Mouse (Mus musculus): ENCODE measurements around the gene Lrp6. TPM values are rescaled to one million over a fixed set of nuclear protein-coding genes. Genes with fewer than 3 reads are reported as not detected.

Gene Lrp6
- polyA plus RNA-seq, 1 experiment from 2014 or later, result 20.6 TPM

DNA sequence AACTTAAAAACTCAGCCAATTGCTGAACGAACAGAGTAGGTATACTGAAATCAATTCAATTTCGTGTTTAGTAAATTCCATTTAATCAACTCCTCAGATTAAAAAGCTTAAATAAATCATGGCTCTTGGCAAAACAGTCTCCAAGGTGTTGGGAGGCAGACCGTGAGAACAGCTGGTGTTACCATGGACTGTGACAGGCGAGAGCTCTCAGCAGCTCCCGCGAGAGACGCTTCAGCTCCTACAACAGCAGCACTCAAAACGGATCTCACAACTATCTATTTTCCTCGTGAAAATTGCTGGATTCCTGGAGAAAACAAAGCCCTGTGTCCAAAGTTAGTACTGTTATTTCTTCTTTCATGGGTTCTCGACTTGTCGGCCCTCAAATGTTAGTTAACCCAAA lies 116.8 kb downstream of the Lrp6 start:
- 66% methylated on average over 11 of the region's 11 CpGs for WGBS (ENCODE audit: insufficient replicate concordance)

DNA sequence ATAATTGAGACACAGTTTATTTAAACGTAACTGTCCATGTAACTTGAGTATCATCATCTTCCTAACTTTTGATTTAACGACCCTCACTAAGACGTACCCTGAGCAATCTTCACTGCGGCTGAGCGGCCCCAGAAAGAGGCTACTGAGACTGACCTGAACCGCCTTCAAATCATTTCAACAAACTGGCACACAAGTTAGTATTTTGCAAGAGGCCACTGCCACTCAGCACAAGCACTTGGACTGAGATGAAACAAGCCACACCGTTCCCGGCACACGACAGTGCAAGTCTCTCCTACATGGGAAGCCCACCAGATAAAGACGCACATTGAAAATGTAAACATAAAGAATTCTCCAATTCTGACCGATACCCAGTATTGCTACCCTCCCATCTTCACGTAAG lies 118.3 kb downstream of the Lrp6 start:
- 0 out of 2 replicates have a peak, but pooled peaks cover 3% of the 10 kb centered on the region for H3K4me1 ChIP-seq (ENCODE audit: control insufficient read depth, insufficient read depth, low read length)
- no peaks in the 10 kb centered on the region for H3K27me3 ChIP-seq (ENCODE audit: control insufficient read depth, insufficient read depth, low read length)
- ATAC-seq (replicated peaks; ENCODE audit: insufficient number of reproducible peaks, low FRiP score, low TSS enrichment), result no peak
- H3K4me2 ChIP-seq, result no peak overlapping the region
- H3K9ac ChIP-seq (ENCODE audit: low read depth, low read length), result no peak overlapping the region
- peaks cover 4% of the 10 kb centered on the region; the same call in 1 of the 2 replicates for H3K9me3 ChIP-seq (replicated peaks; ENCODE audit: control insufficient read depth, low read length)
- H3K36me3 ChIP-seq (ENCODE audit: control insufficient read depth, insufficient read depth, low read length), result peaks cover 26% of the 10 kb centered on the region
- H3K4me3 ChIP-seq (ENCODE audit: low read depth, low read length), result no peak overlapping the region
- WGBS (ENCODE audit: insufficient replicate concordance), result 90% methylated on average over 12 of the region's 12 CpGs
- no peak overlapping the region for H3K27ac ChIP-seq (ENCODE audit: low read depth, low read length)

More for the DNA sequence above, 116.8 kb downstream of the Lrp6 start:
- no peaks in the 10 kb centered on the region for H3K27me3 ChIP-seq (ENCODE audit: control insufficient read depth, insufficient read depth, low read length)
- no peak overlapping the region for H3K27ac ChIP-seq (ENCODE audit: low read depth, low read length)
- H3K9me3 ChIP-seq (replicated peaks; ENCODE audit: control insufficient read depth, low read length), result peaks cover 3% of the 10 kb centered on the region; the same call in 1 of the 2 replicates
- no peak overlapping the region for H3K9ac ChIP-seq (ENCODE audit: low read depth, low read length)
- ATAC-seq (replicated peaks; ENCODE audit: insufficient number of reproducible peaks, low FRiP score, low TSS enrichment), result no peak
- H3K36me3 ChIP-seq (ENCODE audit: control insufficient read depth, insufficient read depth, low read length), result peaks cover 32% of the 10 kb centered on the region
- H3K4me3 ChIP-seq (ENCODE audit: low read depth, low read length), result no peak overlapping the region
- no peak overlapping the region for H3K4me2 ChIP-seq
- no peaks in the 10 kb centered on the region for H3K4me1 ChIP-seq (ENCODE audit: control insufficient read depth, insufficient read depth, low read length)

DNA sequence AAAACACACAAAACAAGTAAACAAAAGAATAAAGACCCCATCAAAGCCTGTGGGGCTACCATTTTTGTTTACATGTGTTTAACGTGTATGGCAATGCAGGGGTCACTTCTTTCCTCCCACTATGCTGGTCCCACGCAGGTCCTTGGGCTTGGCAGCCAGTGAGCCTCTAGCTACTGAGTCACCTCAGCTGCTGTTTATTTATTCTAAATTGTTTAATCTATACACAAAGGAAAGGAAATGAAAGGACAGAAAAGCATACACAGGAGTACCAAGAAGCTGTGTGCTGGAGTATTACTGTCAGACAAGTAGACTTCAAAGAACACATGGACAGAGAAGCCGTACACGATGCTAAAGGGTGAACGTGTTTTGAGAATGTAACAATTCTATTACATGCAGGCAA lies 122.8 kb downstream of the Lrp6 start:
- H3K27ac ChIP-seq (ENCODE audit: low read depth, low read length), result no peak overlapping the region
- no peak overlapping the region for H3K9ac ChIP-seq (ENCODE audit: low read depth, low read length)
- no peak for ATAC-seq (replicated peaks; ENCODE audit: insufficient number of reproducible peaks, low FRiP score, low TSS enrichment)
- no peak overlapping the region for H3K4me3 ChIP-seq (ENCODE audit: low read depth, low read length)
- 78% methylated on average over 5 of the region's 5 CpGs for WGBS (ENCODE audit: insufficient replicate concordance)
- H3K4me2 ChIP-seq, result no peak overlapping the region
- H3K4me1 ChIP-seq (ENCODE audit: control insufficient read depth, insufficient read depth, low read length), result peaks cover 7% of the 10 kb centered on the region; the same call in 1 of the 2 replicates
- H3K36me3 ChIP-seq (ENCODE audit: control insufficient read depth, insufficient read depth, low read length), result peaks cover 7% of the 10 kb centered on the region
- H3K9me3 ChIP-seq (replicated peaks; ENCODE audit: control insufficient read depth, low read length), result peaks cover 4% of the 10 kb centered on the region; the same call in 1 of the 2 replicates
- no peaks in the 10 kb centered on the region for H3K27me3 ChIP-seq (ENCODE audit: control insufficient read depth, insufficient read depth, low read length)

DNA sequence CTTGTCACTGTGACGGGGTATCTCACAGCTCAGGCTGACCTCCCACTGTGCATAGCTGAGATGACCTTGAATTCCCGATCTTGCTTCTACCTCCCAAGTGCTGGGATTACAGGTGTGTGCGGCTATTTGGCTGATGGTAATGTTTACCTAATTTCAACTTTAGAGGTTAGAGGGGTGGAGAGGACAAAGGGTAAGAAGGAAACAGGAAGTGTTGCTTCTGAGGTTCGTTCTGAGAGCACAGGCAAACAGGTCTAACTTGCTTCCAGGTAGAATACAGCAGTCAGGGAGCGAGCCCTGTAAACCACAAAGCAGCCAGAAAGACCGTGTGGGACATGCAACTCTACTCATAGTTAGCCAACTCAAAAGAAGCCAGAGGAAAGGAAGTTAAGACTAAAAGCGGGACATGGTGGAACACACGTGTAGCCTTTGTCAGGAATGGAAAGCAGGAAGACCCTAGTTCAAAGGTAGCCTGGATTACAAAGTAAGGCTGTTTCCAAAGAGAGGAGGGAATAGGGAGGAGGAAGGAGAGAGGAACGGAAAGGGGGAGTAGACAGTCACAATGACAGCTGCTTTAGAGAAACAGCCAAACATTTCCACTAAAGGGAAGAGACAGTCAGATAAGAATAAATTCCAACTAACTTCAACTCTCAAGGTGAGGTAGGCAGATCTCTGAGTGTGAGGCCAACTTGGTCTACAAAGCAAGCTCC lies 123.4 kb downstream of the Lrp6 start:
- no peak overlapping the region for H3K4me3 ChIP-seq (ENCODE audit: low read depth, low read length)
- H3K4me2 ChIP-seq, result no peak overlapping the region
- ATAC-seq (replicated peaks; ENCODE audit: insufficient number of reproducible peaks, low FRiP score, low TSS enrichment), result no peak
- no peak overlapping the region for H3K9ac ChIP-seq (ENCODE audit: low read depth, low read length)
- peaks cover 4% of the 10 kb centered on the region; the same call in 1 of the 2 replicates for H3K9me3 ChIP-seq (replicated peaks; ENCODE audit: control insufficient read depth, low read length)
- H3K27ac ChIP-seq (ENCODE audit: low read depth, low read length), result no peak overlapping the region
- WGBS (ENCODE audit: insufficient replicate concordance), result 72% methylated on average over 9 of the region's 9 CpGs
- peaks cover 7% of the 10 kb centered on the region for H3K36me3 ChIP-seq (ENCODE audit: control insufficient read depth, insufficient read depth, low read length)
- H3K4me1 ChIP-seq (ENCODE audit: control insufficient read depth, insufficient read depth, low read length), result peaks cover 7% of the 10 kb centered on the region; the same call in 1 of the 2 replicates
- no peaks in the 10 kb centered on the region for H3K27me3 ChIP-seq (ENCODE audit: control insufficient read depth, insufficient read depth, low read length)

DNA sequence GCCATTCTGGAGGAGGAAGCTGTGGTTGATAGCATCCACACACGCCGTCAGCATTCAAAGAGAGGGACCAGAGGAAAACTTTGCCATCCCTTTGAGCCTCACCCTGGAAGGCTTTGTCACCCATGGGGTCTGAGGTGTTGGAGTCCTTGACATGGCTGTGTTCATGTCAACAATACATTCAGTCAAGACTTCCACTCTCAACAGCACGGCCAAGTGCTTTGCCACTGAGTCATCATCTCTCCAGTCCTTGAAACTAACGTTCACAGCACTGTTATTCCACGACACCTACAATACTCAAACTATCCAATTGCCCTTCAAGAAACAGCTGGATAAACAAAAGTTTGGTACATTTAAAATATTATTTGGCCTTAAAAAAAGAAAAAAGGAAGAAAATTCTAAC lies 124.5 kb downstream of the Lrp6 start:
- Histone ChIP-seq H3K9me3 (replicated peaks; ENCODE audit: control insufficient read depth, low read length) (peaks cover 4% of the 10 kb centered on the region; the same call in 1 of the 2 replicates), H3K9ac (ENCODE audit: low read depth, low read length) (no peak overlapping the region), H3K27me3 (ENCODE audit: control insufficient read depth, insufficient read depth, low read length) (no peaks in the 10 kb centered on the region), H3K4me2 (no peak overlapping the region), H3K4me3 (ENCODE audit: low read depth, low read length) (no peak overlapping the region), H3K4me1 (ENCODE audit: control insufficient read depth, insufficient read depth, low read length) (peaks cover 7% of the 10 kb centered on the region; the same call in 1 of the 2 replicates), H3K27ac (ENCODE audit: low read depth, low read length) (no peak overlapping the region), H3K36me3 (ENCODE audit: control insufficient read depth, insufficient read depth, low read length) (peaks cover 7% of the 10 kb centered on the region)
- ATAC-seq (replicated peaks; ENCODE audit: insufficient number of reproducible peaks, low FRiP score, low TSS enrichment), result no peak
- 60% methylated on average over 5 of the region's 5 CpGs for WGBS (ENCODE audit: insufficient replicate concordance)

DNA sequence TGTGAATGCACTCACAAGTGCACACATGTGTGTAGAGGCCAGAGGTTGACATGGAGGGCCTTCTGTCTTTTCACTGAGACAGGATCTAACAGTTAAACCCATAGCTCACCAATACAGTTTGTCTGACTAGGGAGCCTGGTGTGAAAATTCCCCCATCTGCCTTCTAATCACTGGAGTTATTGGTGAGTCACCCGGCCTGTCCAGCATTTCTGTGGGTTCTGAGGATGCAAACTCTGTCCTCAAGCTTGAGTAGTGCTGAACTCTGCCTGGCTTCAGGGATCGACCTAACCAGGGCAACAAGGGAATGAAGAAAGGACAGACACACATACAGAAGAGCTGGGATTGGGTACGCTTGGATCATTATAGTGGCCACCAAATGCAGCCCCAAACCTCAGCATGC lies 125.0 kb downstream of the Lrp6 start:
- ATAC-seq (replicated peaks; ENCODE audit: insufficient number of reproducible peaks, low FRiP score, low TSS enrichment), result no peak
- peaks cover 7% of the 10 kb centered on the region for H3K36me3 ChIP-seq (ENCODE audit: control insufficient read depth, insufficient read depth, low read length)
- H3K27me3 ChIP-seq (ENCODE audit: control insufficient read depth, insufficient read depth, low read length), result no peaks in the 10 kb centered on the region
- H3K4me1 ChIP-seq (ENCODE audit: control insufficient read depth, insufficient read depth, low read length), result peaks cover 7% of the 10 kb centered on the region; the same call in 1 of the 2 replicates
- no peak overlapping the region for H3K27ac ChIP-seq (ENCODE audit: low read depth, low read length)
- WGBS (ENCODE audit: insufficient replicate concordance), result 66% methylated on average over 3 of the region's 3 CpGs
- no peak overlapping the region for H3K4me2 ChIP-seq
- no peak overlapping the region for H3K9ac ChIP-seq (ENCODE audit: low read depth, low read length)
- H3K4me3 ChIP-seq (ENCODE audit: low read depth, low read length), result no peak overlapping the region
- H3K9me3 ChIP-seq (replicated peaks; ENCODE audit: control insufficient read depth, low read length), result peaks cover 4% of the 10 kb centered on the region; the same call in 1 of the 2 replicates

DNA sequence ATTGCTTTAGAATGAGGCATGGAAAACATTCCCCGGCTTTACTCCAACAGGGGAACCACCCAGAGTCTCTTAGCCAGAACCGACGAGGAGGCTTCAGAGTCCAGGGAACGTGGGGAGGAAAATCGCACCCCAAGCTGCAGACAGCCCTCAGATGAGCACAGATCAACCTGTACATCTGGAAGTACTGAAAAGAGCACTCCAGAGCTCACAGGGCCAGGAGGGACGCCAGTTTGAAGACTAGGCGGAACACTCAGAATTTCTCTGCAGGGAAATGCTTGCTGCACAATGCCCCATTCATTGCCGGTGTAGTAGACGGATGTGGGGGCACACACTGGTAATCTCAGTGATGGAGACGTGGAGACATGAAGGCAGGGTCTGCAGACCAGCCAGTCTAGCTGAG lies 126.7 kb downstream of the Lrp6 start:
- Histone ChIP-seq H3K4me2 (peak overlapping the region; percentile 58), H3K27ac (ENCODE audit: low read depth, low read length) (peak overlapping the region; percentile 62), H3K4me3 (ENCODE audit: low read depth, low read length) (0 out of 2 replicates have a peak overlapping the region, but pooled peaks have one; percentile 18), H3K4me1 (ENCODE audit: control insufficient read depth, insufficient read depth, low read length) (peaks cover 7% of the 10 kb centered on the region; the same call in 1 of the 2 replicates), H3K27me3 (ENCODE audit: control insufficient read depth, insufficient read depth, low read length) (no peaks in the 10 kb centered on the region), H3K36me3 (ENCODE audit: control insufficient read depth, insufficient read depth, low read length) (peaks cover 3% of the 10 kb centered on the region), H3K9ac (ENCODE audit: low read depth, low read length) (no peak overlapping the region), H3K9me3 (replicated peaks; ENCODE audit: control insufficient read depth, low read length) (peaks cover 2% of the 10 kb centered on the region; the same call in 1 of the 2 replicates)
- ATAC-seq (replicated peaks; ENCODE audit: insufficient number of reproducible peaks, low FRiP score, low TSS enrichment), result no peak
- WGBS (ENCODE audit: insufficient replicate concordance), result 36% methylated on average over 10 of the region's 10 CpGs

DNA sequence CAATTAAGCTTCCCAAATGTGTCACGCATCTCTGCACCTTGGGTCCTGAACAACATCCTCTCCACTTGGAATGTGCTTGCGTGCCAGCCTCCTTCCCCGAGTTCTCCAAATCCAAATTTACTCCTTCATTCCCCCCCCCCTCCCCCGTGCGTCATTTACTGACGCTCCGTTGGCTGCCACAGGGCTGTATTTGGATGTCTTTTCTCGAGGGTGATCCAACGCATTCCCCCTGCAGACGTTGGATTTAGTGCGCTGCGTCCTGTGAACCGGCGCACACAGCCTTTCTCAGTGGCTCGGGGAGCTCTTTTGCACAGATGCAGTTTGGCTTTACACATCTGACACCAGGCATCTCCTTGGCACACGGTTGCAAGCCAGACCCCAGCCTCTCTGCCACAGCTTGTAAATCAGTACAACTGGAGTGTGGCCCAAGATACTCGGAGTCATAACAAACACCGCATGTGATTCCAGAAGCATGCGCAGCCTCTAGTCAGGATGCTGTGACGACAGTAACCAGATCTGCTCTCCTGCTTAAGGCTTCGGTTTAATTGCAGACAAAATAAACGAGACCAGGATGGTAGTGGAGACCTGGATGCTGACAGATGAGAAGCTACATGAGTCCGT lies 127.3 kb downstream of the Lrp6 start:
- Histone ChIP-seq H3K27me3 (ENCODE audit: control insufficient read depth, insufficient read depth, low read length) (no peaks in the 10 kb centered on the region), H3K9me3 (replicated peaks; ENCODE audit: control insufficient read depth, low read length) (no peaks in the 10 kb centered on the region), H3K4me1 (ENCODE audit: control insufficient read depth, insufficient read depth, low read length) (peaks cover 7% of the 10 kb centered on the region; the same call in 1 of the 2 replicates), H3K36me3 (ENCODE audit: control insufficient read depth, insufficient read depth, low read length) (no peaks in the 10 kb centered on the region), H3K27ac (ENCODE audit: low read depth, low read length) (peak overlapping the region; percentile 62), H3K4me3 (ENCODE audit: low read depth, low read length) (peak overlapping the region; percentile 18), H3K4me2 (peak overlapping the region; percentile 58), H3K9ac (ENCODE audit: low read depth, low read length) (no peak overlapping the region)
- no peak for ATAC-seq (replicated peaks; ENCODE audit: insufficient number of reproducible peaks, low FRiP score, low TSS enrichment)
- 33% methylated on average over 23 of the region's 23 CpGs for WGBS (ENCODE audit: insufficient replicate concordance)

All from heart, embryonic 11.5 days (tissue).